Mouse (Mus musculus): Measurements from ENCODE around the gene Npc2. TPM values are rescaled to one million over a fixed set of nuclear protein-coding genes. Genes with fewer than 3 reads are reported as not detected.

Npc2 gene
- polyA plus RNA-seq, 1 experiment, result 264 TPM

- Histone ChIP-seq H3K4me3 (ENCODE audit: insufficient read depth, low read depth, low read length) (peak overlapping the region; percentile 17; the same call in 1 of the 2 replicates), H3K27ac (replicated peaks; ENCODE audit: low read depth, low read length) (peak overlapping the region; percentile 82), H3K4me1 (ENCODE audit: control insufficient read depth, insufficient read depth, insufficient read length, low read length) (peaks cover 27% of the 10 kb centered on the region)
Measured at GRCm38 (mm10) chr12:84801532-84802110, 28.7 kb upstream of the Npc2 start.

GRCm38 (mm10) chr12:84800419-84800818 lies 27.5 kb upstream of the Npc2 start:
- no peak overlapping the region for H3K4me3 ChIP-seq (ENCODE audit: insufficient read depth, low read depth, low read length)
- H3K27ac ChIP-seq (replicated peaks; ENCODE audit: low read depth, low read length), result peak overlapping the region; percentile 99
- H3K4me1 ChIP-seq (ENCODE audit: control insufficient read depth, insufficient read depth, insufficient read length, low read length), result peaks cover 27% of the 10 kb centered on the region

GRCm38 (mm10) chr12:84799086-84799485 lies 26.1 kb upstream of the Npc2 start:
- Histone ChIP-seq H3K27ac (replicated peaks; ENCODE audit: low read depth, low read length) (no peak overlapping the region), H3K4me1 (ENCODE audit: control insufficient read depth, insufficient read depth, insufficient read length, low read length) (peaks cover 24% of the 10 kb centered on the region), H3K4me3 (ENCODE audit: insufficient read depth, low read depth, low read length) (no peak overlapping the region)

- Histone ChIP-seq H3K4me3 (ENCODE audit: insufficient read depth, low read depth, low read length) (no peak overlapping the region), H3K4me1 (ENCODE audit: control insufficient read depth, insufficient read depth, insufficient read length, low read length) (peaks cover 15% of the 10 kb centered on the region), H3K27ac (replicated peaks; ENCODE audit: low read depth, low read length) (no peak overlapping the region)
Measured at GRCm38 (mm10) chr12:84794647-84795046, 21.7 kb upstream of the Npc2 start.

- Histone ChIP-seq H3K27ac (replicated peaks; ENCODE audit: low read depth, low read length) (no peak overlapping the region), H3K4me1 (ENCODE audit: control insufficient read depth, insufficient read depth, insufficient read length, low read length) (peaks cover 17% of the 10 kb centered on the region), H3K4me3 (ENCODE audit: insufficient read depth, low read depth, low read length) (no peak overlapping the region)
Measured at GRCm38 (mm10) chr12:84792629-84793028, 19.7 kb upstream of the Npc2 start.

GRCm38 (mm10) chr12:84790853-84791252 lies 17.9 kb upstream of the Npc2 start:
- Histone ChIP-seq H3K4me3 (ENCODE audit: insufficient read depth, low read depth, low read length) (no peak overlapping the region), H3K27ac (replicated peaks; ENCODE audit: low read depth, low read length) (no peak overlapping the region; the same call in none of the 2 replicates)

GRCm38 (mm10) chr12:84786091-84786490 lies 13.1 kb upstream of the Npc2 start:
- Histone ChIP-seq H3K4me1 (ENCODE audit: control insufficient read depth, insufficient read depth, insufficient read length, low read length) (peaks cover 17% of the 10 kb centered on the region), H3K4me3 (ENCODE audit: insufficient read depth, low read depth, low read length) (no peak overlapping the region), H3K27ac (replicated peaks; ENCODE audit: low read depth, low read length) (peak overlapping the region; percentile 46)

More at GRCm38 (mm10) chr12:84790853-84791252, 17.9 kb upstream of the Npc2 start:
- peaks cover 19% of the 10 kb centered on the region for H3K4me1 ChIP-seq (ENCODE audit: control insufficient read depth, insufficient read depth, insufficient read length, low read length)

GRCm38 (mm10) chr12:84784604-84785381 lies 11.8 kb upstream of the Npc2 start:
- Histone ChIP-seq H3K4me1 (ENCODE audit: control insufficient read depth, insufficient read depth, insufficient read length, low read length) (peaks cover 15% of the 10 kb centered on the region), H3K4me3 (ENCODE audit: insufficient read depth, low read depth, low read length) (no peak overlapping the region; the same call in 1 of the 2 replicates), H3K27ac (replicated peaks; ENCODE audit: low read depth, low read length) (peak overlapping the region; percentile 59)

GRCm38 (mm10) chr12:84776229-84776628 lies 3.3 kb upstream of the Npc2 start:
- Histone ChIP-seq H3K4me1 (ENCODE audit: control insufficient read depth, insufficient read depth, insufficient read length, low read length) (peaks cover 4% of the 10 kb centered on the region; the same call in 1 of the 2 replicates), H3K4me3 (ENCODE audit: insufficient read depth, low read depth, low read length) (no peak overlapping the region), H3K27ac (replicated peaks; ENCODE audit: low read depth, low read length) (no peak overlapping the region)

- Histone ChIP-seq H3K4me1 (ENCODE audit: control insufficient read depth, insufficient read depth, insufficient read length, low read length) (peaks cover 9% of the 10 kb centered on the region), H3K4me3 (ENCODE audit: insufficient read depth, low read depth, low read length) (peak overlapping the region; percentile 29; the same call in 1 of the 2 replicates)
Measured at GRCm38 (mm10) chr12:84774376-84774775, 1.4 kb upstream of the Npc2 start.

GRCm38 (mm10) chr12:84773476-84773875 lies 524 bp upstream of the Npc2 start:
- Histone ChIP-seq H3K27ac (replicated peaks; ENCODE audit: low read depth, low read length) (peak overlapping the region; percentile 84), H3K4me1 (ENCODE audit: control insufficient read depth, insufficient read depth, insufficient read length, low read length) (peaks cover 9% of the 10 kb centered on the region), H3K4me3 (ENCODE audit: insufficient read depth, low read depth, low read length) (peak overlapping the region; percentile 79)

More at GRCm38 (mm10) chr12:84774376-84774775, 1.4 kb upstream of the Npc2 start:
- H3K27ac ChIP-seq (replicated peaks; ENCODE audit: low read depth, low read length), result peak overlapping the region; percentile 50; the same call in 1 of the 2 replicates

GRCm38 (mm10) chr12:84771981-84772520 lies 901 bp downstream of the Npc2 start:
- peaks cover 14% of the 10 kb centered on the region for H3K4me1 ChIP-seq (ENCODE audit: control insufficient read depth, insufficient read depth, insufficient read length, low read length)
- peak overlapping the region; percentile 51; the same call in 1 of the 2 replicates for H3K27ac ChIP-seq (replicated peaks; ENCODE audit: low read depth, low read length)

GRCm38 (mm10) chr12:84769624-84770023 lies 3.3 kb downstream of the Npc2 start:
- Histone ChIP-seq H3K4me3 (ENCODE audit: insufficient read depth, low read depth, low read length) (no peak overlapping the region), H3K4me1 (ENCODE audit: control insufficient read depth, insufficient read depth, insufficient read length, low read length) (peaks cover 18% of the 10 kb centered on the region), H3K27ac (replicated peaks; ENCODE audit: low read depth, low read length) (no peak overlapping the region)

More at GRCm38 (mm10) chr12:84771981-84772520, 901 bp downstream of the Npc2 start:
- peak overlapping the region; percentile 76 for H3K4me3 ChIP-seq (ENCODE audit: insufficient read depth, low read depth, low read length)

- no peak overlapping the region for H3K4me3 ChIP-seq (ENCODE audit: insufficient read depth, low read depth, low read length)
- H3K4me1 ChIP-seq (ENCODE audit: control insufficient read depth, insufficient read depth, insufficient read length, low read length), result peaks cover 25% of the 10 kb centered on the region
- 0 out of 2 replicates have a peak overlapping the region, but pooled peaks have one; percentile 15 for H3K27ac ChIP-seq (replicated peaks; ENCODE audit: low read depth, low read length)
Measured at GRCm38 (mm10) chr12:84767510-84767909, 5.4 kb downstream of the Npc2 start.

- peaks cover 28% of the 10 kb centered on the region for H3K4me1 ChIP-seq (ENCODE audit: control insufficient read depth, insufficient read depth, insufficient read length, low read length)
- no peak overlapping the region for H3K27ac ChIP-seq (replicated peaks; ENCODE audit: low read depth, low read length)
- no peak overlapping the region for H3K4me3 ChIP-seq (ENCODE audit: insufficient read depth, low read depth, low read length)
Measured at GRCm38 (mm10) chr12:84766113-84766735, 6.7 kb downstream of the Npc2 start.
